Mouse (Mus musculus) heart, adult 2 months (tissue): ENCODE data around the gene Selenom. TPM values are rescaled to one million over a fixed set of nuclear protein-coding genes. Genes with fewer than 3 reads are reported as not detected.
A peak's percentile ranks its signal among the peaks of the same experiment; 100 is the strongest.

Experiments used
- DNase-seq, 2 experiments: peaks; one replicate each; pipeline ENCODE4 v3.0.0; 2021
- H3K27ac ChIP-seq: fragments of 200-600 bp; 2 replicates; pipeline ENCODE4 v1.8.1; 2022
- H3K27me3 ChIP-seq: fragments of 200-500 bp; 2 replicates; pipeline ENCODE4 v1.6.1; 2012; ENCODE audit warnings: mild to moderate bottlenecking, low read length, inconsistent platforms, mixed read lengths; ENCODE audit not compliant: control insufficient read depth, insufficient read depth
- H3K36me3 ChIP-seq: fragments of 200-500 bp; 2 replicates; pipeline ENCODE4 v1.6.1; 2012; ENCODE audit warnings: low read length, inconsistent platforms; ENCODE audit not compliant: control insufficient read depth, insufficient read depth
- H3K4me1 ChIP-seq: fragments of 200-500 bp; 2 replicates; pipeline ENCODE4 v1.6.1; 2011; ENCODE audit warnings: low read length; ENCODE audit not compliant: control insufficient read depth, insufficient read depth
- H3K4me3 ChIP-seq: fragments of 200-600 bp; 2 replicates; pipeline ENCODE4 v1.8.1; 2022
- H3K79me2 ChIP-seq: fragments of 200-500 bp; replicated peaks from 2 replicates; pipeline ENCODE4 v1.6.1; 2012; ENCODE audit warnings: mild to moderate bottlenecking, inconsistent platforms, low read length, moderate library complexity, mixed read lengths; ENCODE audit not compliant: control insufficient read depth, insufficient read depth
- H3K9ac ChIP-seq: fragments of 200-500 bp; 2 replicates; pipeline ENCODE4 v1.6.1; 2012; ENCODE audit warnings: low read depth, mild to moderate bottlenecking, control low read depth, inconsistent platforms, low read length, mixed read lengths
- CTCF ChIP-seq: fragments of 200-600 bp; IDR thresholded peaks from 2 replicates; pipeline ENCODE4 v1.8.1; 2022; ENCODE audit warnings: antibody characterized with exemption, mild to moderate bottlenecking, moderate library complexity
- EP300 ChIP-seq: fragments of 200-500 bp; IDR thresholded peaks from 2 replicates; pipeline ENCODE4 v1.6.1; 2011; ENCODE audit warnings: low read depth, low read length, control low read depth; ENCODE audit not compliant: insufficient read depth
- POLR2A ChIP-seq: fragments of 200-500 bp; IDR thresholded peaks from 2 replicates; pipeline ENCODE4 v1.6.1; 2011; ENCODE audit warnings: mild to moderate bottlenecking, low read depth, low read length, control low read depth; ENCODE audit not compliant: insufficient read depth
- WGBS: fragments of 180-500 bp; shearing (Covaris S2); methylation state at CpG from one replicate; pipeline ENCODE4 v1.1.7; 2018; 5-methylcytosine and 5-hydroxymethylcytosine counted together
- intact Hi-C: fragments of 180-260 bp; cut with DNase I; formaldehyde crosslinking; loops from one replicate; pipeline ENCODE4 v1.15.1; 2025
- polyA plus RNA-seq: library from polyadenylated mRNA; depleted of rRNA; stranded (reverse); fragments of >200 nt; gene quantifications from 2 replicates; pipeline ENCODE4 v1.2.3, GENCODE M21; 2012
- total RNA-seq, 2 experiments: library from RNA; stranded (reverse); gene quantifications; 2 replicates each; pipeline ENCODE4 v1.2.3; 2021

The Selenom gene
- total and polyA plus RNA-seq, 3 experiments: 41.7 to 78.3 (median 42.8) TPM

DNA sequence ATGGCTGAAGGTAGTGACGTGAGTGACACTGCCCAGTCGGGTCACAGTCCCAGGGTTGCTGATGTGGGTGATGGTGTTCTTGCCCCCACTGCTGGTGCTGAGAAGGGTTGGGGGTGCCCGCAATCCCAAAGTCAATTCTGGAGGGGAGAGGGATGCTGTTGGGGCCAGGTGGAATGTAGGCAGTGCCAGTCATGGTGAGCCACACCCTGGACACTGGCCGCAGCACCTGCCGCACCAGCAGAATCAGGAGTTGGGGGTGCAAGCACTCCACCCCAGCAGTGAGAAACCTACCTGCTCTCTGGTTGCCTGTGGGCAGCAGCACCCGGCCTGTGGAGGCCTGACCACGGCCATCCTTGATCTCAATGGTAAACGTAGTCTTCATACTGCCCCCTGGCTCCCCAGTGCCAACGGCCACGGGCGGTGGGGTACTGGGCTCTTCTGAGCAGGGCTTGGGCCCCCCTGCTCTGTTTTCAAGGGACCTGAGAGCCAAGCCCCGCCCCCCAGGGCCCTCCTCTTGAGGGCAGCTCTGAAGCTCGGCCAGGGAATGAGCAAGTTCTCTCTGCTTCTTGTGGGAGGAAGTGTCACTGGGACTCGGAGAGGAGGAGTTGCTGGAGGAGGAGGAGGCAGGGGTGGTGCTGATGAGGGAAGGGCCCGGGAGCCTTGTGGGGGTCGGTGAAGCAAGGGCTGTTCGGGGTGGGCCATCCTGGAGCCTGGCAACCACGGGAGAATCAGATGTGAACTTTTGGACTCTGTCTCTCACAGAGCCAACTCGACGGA, 15.2 kb downstream of the Selenom start:
- intact Hi-C loops: loop anchor here (10.0 kb wide), 1 partner anchor 385 kb away; the partner anchor contains the start of gene Slc35e4
- no peaks in the 10 kb centered on the region for H3K79me2 ChIP-seq
- no peaks in the 10 kb centered on the region for H3K27me3 ChIP-seq
- TF ChIP-seq CTCF (no peak), POLR2A (no peak), EP300 (no peak)
- no peak overlapping the region for H3K4me3 ChIP-seq
- H3K4me1 ChIP-seq: peaks cover 2% of the 10 kb centered on the region
- WGBS: 69% methylated on average over 20 of the region's 20 CpGs
- no peaks in the 10 kb centered on the region for H3K36me3 ChIP-seq
- no peak overlapping the region for H3K27ac ChIP-seq
- H3K9ac ChIP-seq: no peak overlapping the region
- peak in 1 of 2 experiments; percentile 30 for DNase-seq

- TF ChIP-seq CTCF (no peak), POLR2A (no peak), EP300 (no peak)
- no peaks in the 10 kb centered on the region for H3K36me3 ChIP-seq
- H3K79me2 ChIP-seq: no peaks in the 10 kb centered on the region
- 90% methylated on average over 3 of the region's 3 CpGs for WGBS
- H3K27ac ChIP-seq: no peak overlapping the region
- no peaks in the 10 kb centered on the region for H3K27me3 ChIP-seq
- intact Hi-C loops: loop anchor here (10.0 kb wide), 1 partner anchor 384 kb away; the partner anchor contains the start of gene Slc35e4
- DNase-seq: no peak
- peaks cover 4% of the 10 kb centered on the region for H3K4me1 ChIP-seq
- H3K4me3 ChIP-seq: no peak overlapping the region
- no peak overlapping the region for H3K9ac ChIP-seq
Observed at GRCm38 (mm10) chr11:3530731-3531130, 16.2 kb downstream of the Selenom start.

- no peak for DNase-seq
- Histone ChIP-seq H3K4me1 (peaks cover 8% of the 10 kb centered on the region), H3K27me3 (no peaks in the 10 kb centered on the region), H3K27ac (no peak overlapping the region), H3K9ac (no peak overlapping the region), H3K4me3 (no peak overlapping the region), H3K36me3 (peaks cover 1% of the 10 kb centered on the region; the same call in 1 of the 2 replicates), H3K79me2 (no peaks in the 10 kb centered on the region)
- intact Hi-C loops: loop anchor here (10.0 kb wide), 1 partner anchor 383 kb away; the partner anchor contains the start of gene Slc35e4
- 83% methylated on average over 6 of the region's 6 CpGs for WGBS
- TF ChIP-seq POLR2A (no peak), CTCF (peak; percentile 57)
Observed at GRCm38 (mm10) chr11:3531634-3532033, 17.1 kb downstream of the Selenom start.

DNA sequence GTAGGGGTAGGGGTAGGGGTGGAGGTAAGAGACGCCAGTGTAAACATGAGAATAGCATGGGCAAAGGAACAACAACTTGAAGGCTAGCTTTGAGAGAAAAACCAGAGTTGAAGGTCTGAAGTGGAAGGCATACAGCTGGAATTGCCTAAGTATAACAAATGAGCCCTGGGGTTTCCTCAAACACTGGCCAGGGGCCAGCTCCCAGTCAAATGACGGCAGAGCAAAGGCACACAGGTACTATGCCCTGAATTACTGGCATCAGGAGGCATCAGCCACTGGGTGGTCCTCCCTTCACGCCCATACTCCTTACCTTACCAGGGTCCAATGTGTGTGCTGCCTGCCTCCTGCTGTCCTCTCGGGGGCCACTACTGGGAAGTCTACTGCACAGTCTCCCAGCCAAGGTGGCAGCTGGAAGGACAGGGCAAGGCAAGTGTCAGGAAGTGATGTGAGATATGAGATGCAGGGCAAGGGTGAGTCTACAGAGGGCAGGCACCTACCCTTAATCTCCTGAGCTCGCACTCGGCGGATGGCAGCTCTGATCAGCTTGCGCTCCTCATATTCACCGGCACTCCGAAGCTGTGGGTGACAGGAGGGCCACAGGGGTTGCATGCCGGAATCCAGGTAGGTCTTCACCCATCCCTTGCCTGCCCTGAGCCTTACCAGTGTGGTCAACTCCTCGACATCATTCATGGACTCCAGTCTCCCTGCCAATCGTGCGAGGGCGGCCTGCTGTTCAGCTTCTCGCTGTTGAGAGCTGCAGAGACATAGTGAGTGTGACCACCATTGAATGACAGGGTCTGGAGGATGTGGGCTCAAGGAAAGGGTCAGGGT, 17.8 kb downstream of the Selenom start:
- H3K27me3 ChIP-seq: no peaks in the 10 kb centered on the region
- H3K79me2 ChIP-seq: no peaks in the 10 kb centered on the region
- intact Hi-C loops: loop anchor here (10.0 kb wide), 1 partner anchor 382 kb away; the partner anchor contains the start of gene Slc35e4
- DNase-seq: peak in 1 of 2 experiments; percentile 21
- TF ChIP-seq CTCF: no peak
- TF ChIP-seq EP300: no peak
- no peak for TF ChIP-seq POLR2A
- WGBS: 84% methylated on average over 16 of the region's 16 CpGs
- no peak overlapping the region for H3K4me3 ChIP-seq
- H3K27ac ChIP-seq: no peak overlapping the region
- peaks cover 9% of the 10 kb centered on the region for H3K4me1 ChIP-seq
- H3K36me3 ChIP-seq: peaks cover 3% of the 10 kb centered on the region; the same call in 1 of the 2 replicates
- H3K9ac ChIP-seq: no peak overlapping the region

DNA sequence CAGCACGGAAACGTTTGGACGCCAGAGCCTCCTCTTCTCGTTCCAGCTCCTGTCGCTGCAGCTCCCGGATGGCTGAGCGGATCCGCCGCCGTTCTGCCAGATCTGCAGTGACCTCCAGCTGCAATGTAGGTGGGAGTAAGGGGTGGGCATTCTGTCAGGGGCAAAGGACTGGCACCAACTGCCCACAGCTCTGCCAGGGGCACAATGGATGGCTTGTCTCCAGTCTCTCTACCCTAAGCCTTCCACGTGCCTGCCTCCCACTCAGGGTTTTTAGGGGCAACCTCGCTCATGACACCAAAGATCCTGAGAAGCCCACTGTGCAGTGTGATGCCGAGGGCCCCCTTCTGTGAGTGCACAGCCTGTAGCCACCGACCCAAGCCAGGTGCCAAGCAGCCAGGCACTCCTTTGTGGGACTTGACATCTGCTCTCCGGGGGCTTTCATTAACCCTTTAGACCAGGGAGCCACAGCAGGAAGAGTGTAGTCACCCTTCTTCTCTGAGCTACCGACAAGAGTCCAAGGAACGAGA, 19.0 kb downstream of the Selenom start:
- 83% methylated on average over 17 of the region's 17 CpGs for WGBS
- intact Hi-C loops: loop anchor here (10.0 kb wide), 1 partner anchor 381 kb away; the partner anchor contains the start of gene Slc35e4
- H3K79me2 ChIP-seq: no peaks in the 10 kb centered on the region
- no peak overlapping the region for H3K9ac ChIP-seq
- DNase-seq: peak in 1 of 2 experiments; percentile 22
- no peak overlapping the region for H3K4me3 ChIP-seq
- no peaks in the 10 kb centered on the region for H3K27me3 ChIP-seq
- H3K4me1 ChIP-seq: peaks cover 9% of the 10 kb centered on the region
- H3K36me3 ChIP-seq: peaks cover 3% of the 10 kb centered on the region; the same call in 1 of the 2 replicates
- TF ChIP-seq CTCF (no peak), EP300 (no peak), POLR2A (0 out of 2 replicates have a peak, but pooled peaks have one; percentile 9)
- peak overlapping the region; percentile 93; the same call in 1 of the 2 replicates for H3K27ac ChIP-seq
